Mouse (Mus musculus): Measurements from ENCODE around the gene Nos3.

- no peak for TF ChIP-seq TAL1 (conservative IDR thresholded peaks at IDR 0.05; ENCODE audit: low read depth, low read length)
- no peak for TF ChIP-seq CTCF (IDR thresholded peaks at IDR 0.05; ENCODE audit: low read depth, low read length)
- TF ChIP-seq GATA1 (IDR thresholded peaks at IDR 0.05; ENCODE audit: borderline replicate concordance, low read length) = no peak
- TF ChIP-seq GATA2 (IDR thresholded peaks at IDR 0.05; ENCODE audit: borderline replicate concordance, low read depth, low read length) = no peak
Measured at GRCm38 (mm10) chr5:24388246-24388915, 23.8 kb downstream of the Nos3 start.
